In genomic region chr5:137476964-137477363, GRCm38 (mm10) we compare ENCODE assay signal across 17 mouse cellular contexts.
"Had no signal": no experiment of that assay in that cellular context is flagged by ENCODE, and none has a peak within 500 bp of the region (broad histone marks: within the 10 kb centered on the region; RNA-seq: fewer than 3 reads in every experiment).

Gene Zan (minus strand): TSS chr5:137477064.

- H3K27me3 ChIP-seq: neural tube, embryonic 12.5 days; neural tube, embryonic 13.5 days; neural tube, embryonic 15.5 days; stomach, embryonic 15.5 days had no signal

- DNase-seq: retina, postnatal 1 day; right cerebral cortex, adult 18-20 months; right cerebral cortex, postnatal 14 days; right cerebral cortex, postnatal 25 days; right cerebral cortex, postnatal 4 days; spleen, adult 18-20 months; thymus, adult 18-20 months; thymus, adult 2 months; thymus, postnatal 14 days; thymus, postnatal 25 days; thymus, postnatal 36 days; thymus, postnatal 4 days had no signal

- H3K36me3 ChIP-seq: neural tube, embryonic 12.5 days; neural tube, embryonic 13.5 days; neural tube, embryonic 15.5 days; stomach, embryonic 15.5 days had no signal

- H3K27ac ChIP-seq: neural tube, embryonic 12.5 days; neural tube, embryonic 13.5 days; neural tube, embryonic 15.5 days; stomach, embryonic 15.5 days; stomach, postnatal 0 days had no signal

- H3K4me1 ChIP-seq: neural tube, embryonic 12.5 days; neural tube, embryonic 15.5 days; stomach, embryonic 15.5 days had no signal

- H3K4me3 ChIP-seq: neural tube, embryonic 12.5 days; neural tube, embryonic 13.5 days; neural tube, embryonic 15.5 days; stomach, embryonic 15.5 days had no signal
